ENCODE assay signal across 31 mouse cellular contexts in genomic region chr16:95203790-95204189, GRCm38 (mm10). TPM values are rescaled to one million over a fixed set of nuclear protein-coding genes. Genes with fewer than 3 reads are reported as not detected.
"Had no signal": no experiment of that assay in that cellular context is flagged by ENCODE, and none has a peak within 500 bp of the region (broad histone marks: within the 10 kb centered on the region; RNA-seq: fewer than 3 reads in every experiment).

No protein-coding gene starts in this region.

- H3K36me3 ChIP-seq: heart, embryonic 12.5 days; heart, embryonic 13.5 days; heart, embryonic 15.5 days; hindbrain, embryonic 10.5 days; hindbrain, embryonic 12.5 days; hindbrain, embryonic 13.5 days; hindbrain, embryonic 15.5 days; intestine, embryonic 15.5 days; kidney, embryonic 15.5 days had no signal

- ATAC-seq: inflammation-experienced regulatory T-cells, adult 6 months; intestine, embryonic 15.5 days; intestine, embryonic 16.5 days; intestine, postnatal 0 days had no signal

- H3K9me3 ChIP-seq: heart, embryonic 12.5 days; heart, embryonic 13.5 days; heart, embryonic 15.5 days; hindbrain, embryonic 10.5 days; hindbrain, embryonic 12.5 days; hindbrain, embryonic 13.5 days; hindbrain, embryonic 15.5 days; intestine, embryonic 15.5 days; kidney, embryonic 15.5 days had no signal

- DNase-seq: heart, postnatal 10 days; heart, postnatal 14 days; heart, postnatal 36 days; heart, postnatal 4 days; kidney, adult 11 months; kidney, adult 18-20 months; kidney, adult 8-10 months; kidney, postnatal 10 days; kidney, postnatal 14 days; kidney, postnatal 25 days; kidney, postnatal 4 days; layer of hippocampus, adult 9-11 months; layer of hippocampus, postnatal 36 days had no signal

- H3K9ac ChIP-seq: heart, embryonic 12.5 days; heart, embryonic 13.5 days; heart, embryonic 15.5 days; hindbrain, embryonic 12.5 days; hindbrain, embryonic 13.5 days; hindbrain, embryonic 14.5 days; hindbrain, embryonic 15.5 days; intestine, embryonic 15.5 days; kidney, embryonic 15.5 days had no signal

- H3K4me1 ChIP-seq: heart, embryonic 12.5 days; heart, embryonic 13.5 days; heart, embryonic 15.5 days; intestine, embryonic 15.5 days; kidney, embryonic 15.5 days had no signal

- H3K4me2 ChIP-seq: heart, embryonic 11.5 days; heart, embryonic 12.5 days; heart, embryonic 13.5 days; heart, embryonic 15.5 days; hindbrain, embryonic 12.5 days; hindbrain, embryonic 13.5 days; hindbrain, embryonic 14.5 days; hindbrain, embryonic 15.5 days; intestine, embryonic 15.5 days; kidney, embryonic 15.5 days had no signal

- H3K4me3 ChIP-seq: heart, embryonic 12.5 days; heart, embryonic 13.5 days; heart, embryonic 15.5 days; hindbrain, embryonic 10.5 days; hindbrain, embryonic 12.5 days; hindbrain, embryonic 13.5 days; hindbrain, embryonic 15.5 days; intestine, embryonic 15.5 days; kidney, embryonic 15.5 days; layer of hippocampus, adult 2 months; left cerebral cortex, adult 2 months had no signal

- H3K27ac ChIP-seq: heart, embryonic 13.5 days; heart, embryonic 15.5 days; hindbrain, embryonic 10.5 days; hindbrain, embryonic 12.5 days; hindbrain, embryonic 13.5 days; hindbrain, embryonic 14.5 days; hindbrain, embryonic 15.5 days; intestine, embryonic 15.5 days; kidney, embryonic 15.5 days; kidney, postnatal 0 days; layer of hippocampus, adult 2 months; left cerebral cortex, adult 2 months had no signal

- H3K27me3 ChIP-seq: heart, embryonic 12.5 days; heart, embryonic 13.5 days; hindbrain, embryonic 12.5 days; hindbrain, embryonic 13.5 days; hindbrain, embryonic 15.5 days; intestine, embryonic 15.5 days; kidney, embryonic 15.5 days had no signal

RNA-seq across cellular contexts. Expression of gene Kcnj15, which starts 53.6 kb away (rescaled TPM):
- total RNA-seq: hematopoietic stem cell, adult 5-6 weeks; layer of hippocampus, postnatal 36 days; left cerebral cortex, adult 2 months had no signal
